Mouse (Mus musculus): ENCODE results near the gene Gm38393. TPM values are rescaled to one million over a fixed set of nuclear protein-coding genes. Genes with fewer than 3 reads are reported as not detected.

Gm38393 gene
- polyA plus RNA-seq (2017; shearing (Covaris generic)) = 0.19 TPM

DNA sequence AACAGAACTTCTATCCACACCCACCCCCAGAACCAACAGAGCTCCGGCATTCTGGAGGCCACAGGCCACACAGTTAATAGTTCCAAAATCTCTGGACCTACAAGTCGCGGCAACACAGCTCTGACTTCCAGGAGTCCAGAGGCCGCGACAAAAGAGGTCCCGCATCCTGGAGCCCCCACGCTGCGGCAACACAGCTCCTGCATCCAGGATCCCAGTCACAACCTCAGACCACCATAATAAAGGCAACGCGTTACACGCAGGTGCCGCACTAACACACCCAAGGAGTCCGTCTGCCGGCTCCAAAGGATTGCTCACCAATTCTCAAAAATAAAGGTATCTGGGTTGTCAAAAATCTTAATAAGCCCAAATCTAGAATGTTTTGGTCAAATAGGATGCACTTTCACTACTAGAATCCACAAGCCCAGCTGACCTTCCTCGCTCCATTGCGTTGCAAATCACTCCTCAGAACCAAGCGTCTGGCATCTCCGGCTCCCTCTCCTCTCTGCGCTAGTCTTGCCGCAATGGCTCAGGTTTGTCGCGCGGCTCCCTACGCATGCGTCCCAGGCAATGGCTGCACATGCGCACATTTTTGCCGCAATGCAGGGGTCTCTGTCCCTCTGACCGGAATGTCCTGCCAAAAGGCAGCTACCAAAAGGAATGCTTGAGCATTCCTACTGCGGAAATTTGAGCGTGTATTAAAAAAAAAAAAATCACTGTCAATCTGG is at the start of gene Gm38393, which contains the start of gene Snurf:
Gene Gm38393, minus strand, starts transcription at position 459 of the 725 bp plus-strand sequence.
Gene Snurf, minus strand, starts transcription at position 444 of the 725 bp plus-strand sequence.

Other genes with a start within 250 kb of the Gm38393 start
- gene Snurf, start within 50 bp of the Gm38393 start, polyA plus RNA-seq (2017; shearing (Covaris generic)) = not detected
- gene Snrpn, start 135.2 kb upstream of the Gm38393 start, polyA plus RNA-seq (2017; shearing (Covaris generic)) = 0.26 TPM

Data from effector memory CD4-positive, alpha-beta T cell, adult 5 months (primary cell).